In the genomic region with DNA sequence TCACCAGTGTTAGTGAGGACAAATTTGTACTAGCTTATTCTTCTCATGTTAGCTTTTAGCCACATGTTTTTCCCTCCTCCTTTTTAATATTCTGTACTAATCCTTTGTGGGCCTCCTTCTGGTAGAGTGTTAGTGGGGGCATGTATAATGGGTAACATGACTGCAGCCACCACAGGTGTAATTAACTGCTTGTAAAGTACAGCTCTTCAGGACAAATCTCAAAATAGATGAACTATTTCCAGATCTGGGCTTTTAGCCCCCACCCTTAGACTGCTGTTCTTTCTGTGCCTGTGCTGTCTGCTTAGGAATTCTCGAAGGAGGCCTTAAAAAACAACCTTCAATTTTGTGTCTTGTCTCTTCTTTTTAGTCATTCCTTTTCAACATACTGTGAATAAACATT, we compare ENCODE assay signal across 24 mouse cellular contexts. TPM values are rescaled to one million over a fixed set of nuclear protein-coding genes. Genes with fewer than 3 reads are reported as not detected.
DNase-seq lines count a peak whose midpoint lies in the region; ATAC-seq and TF ChIP-seq lines count a peak whose summit lies in the region.
"Had no signal": no experiment of that assay in that cellular context is flagged by ENCODE, and none has a peak within 500 bp of the region (broad histone marks: within the 10 kb centered on the region; RNA-seq: fewer than 3 reads in every experiment).

No protein-coding gene starts in this region.

- H3K9me3 ChIP-seq in neural tube, embryonic 15.5 days (replicated peaks) = no peaks in the 10 kb centered on the region
- H3K9me3 ChIP-seq: embryonic facial prominence, embryonic 13.5 days; forebrain, embryonic 15.5 days; heart, embryonic 13.5 days; hindbrain, embryonic 15.5 days had no signal

- no peak overlapping the region for H3K9ac ChIP-seq in neural tube, embryonic 15.5 days (replicated peaks)
- H3K9ac ChIP-seq: embryonic facial prominence, embryonic 13.5 days; forebrain, embryonic 15.5 days; heart, embryonic 13.5 days; hindbrain, embryonic 15.5 days had no signal

- TF ChIP-seq CTCF in left cerebral cortex, adult 2 months (IDR thresholded peaks at IDR 0.05) = no peak

- peaks cover 24% of the 10 kb centered on the region for H3K4me1 ChIP-seq in neural tube, embryonic 15.5 days

- DNase-seq in frontal cortex, postnatal 10 days (ENCODE audit: low spot score in 2 of 2) = no peak
- no peak for DNase-seq in left cerebral cortex, adult 2 months (ENCODE audit: extremely low spot score in 1 of 2, low spot score in 2 of 2)
- no peak for DNase-seq in left cerebral cortex, postnatal 10 days (ENCODE audit: extremely low spot score in 1 of 2, low spot score in 2 of 2)
- peak; percentile 63 for DNase-seq in brain, adult 2 months (ENCODE audit: low read depth, low spot score)
- no peak for DNase-seq in thymus, postnatal 25 days
- DNase-seq: adrenal gland, adult 8-10 months; adrenal gland, postnatal 36 days; B cell, adult 2 months; cerebellum, adult 11 months; cerebellum, adult 8-10 months; cerebellum, postnatal 14 days; gastrocnemius, postnatal 36 days; heart, adult 18-20 months; heart, postnatal 36 days had no signal

- intact Hi-C loops in left cerebral cortex, adult 2 months (cut with DNase I) = no loop called here
- intact Hi-C loops in left cerebral cortex, postnatal 10 days (cut with DNase I) = no loop called here

- H3K4me2 ChIP-seq in neural tube, embryonic 15.5 days = no peak overlapping the region
- H3K4me2 ChIP-seq: embryonic facial prominence, embryonic 13.5 days; forebrain, embryonic 15.5 days; heart, embryonic 13.5 days; hindbrain, embryonic 15.5 days had no signal

- no peak overlapping the region for H3K4me3 ChIP-seq in left cerebral cortex, adult 2 months
- no peak overlapping the region for H3K4me3 ChIP-seq in neural tube, embryonic 15.5 days (replicated peaks)
- H3K4me3 ChIP-seq: embryonic facial prominence, embryonic 13.5 days; forebrain, embryonic 15.5 days; heart, embryonic 13.5 days; hindbrain, embryonic 15.5 days had no signal

- peak overlapping the region; percentile 18; the same call in 1 of the 2 replicates for H3K27ac ChIP-seq in left cerebral cortex, adult 2 months
- H3K27ac ChIP-seq in neural tube, embryonic 15.5 days (replicated peaks) = 0 out of 2 replicates have a peak overlapping the region, but pooled peaks have one; percentile 13
- H3K27ac ChIP-seq: embryonic facial prominence, embryonic 13.5 days; forebrain, embryonic 15.5 days; heart, embryonic 13.5 days; hindbrain, embryonic 15.5 days had no signal

- H3K27me3 ChIP-seq in neural tube, embryonic 15.5 days (replicated peaks) = no peaks in the 10 kb centered on the region
- H3K27me3 ChIP-seq: embryonic facial prominence, embryonic 13.5 days; forebrain, embryonic 15.5 days; heart, embryonic 13.5 days; hindbrain, embryonic 15.5 days had no signal

- ATAC-seq in frontal cortex, adult (ENCODE audit: low TSS enrichment) = peak; percentile 13; the same call in 1 of the 2 replicates
- ATAC-seq in neural tube, embryonic 15.5 days (ENCODE audit: low FRiP score) = no peak
- ATAC-seq: CD4-positive, CD25-positive, alpha-beta regulatory T cell, adult 4 months; forebrain, embryonic 15.5 days; intestine, postnatal 0 days had no signal

- no peaks in the 10 kb centered on the region for H3K36me3 ChIP-seq in neural tube, embryonic 15.5 days
- H3K36me3 ChIP-seq: embryonic facial prominence, embryonic 13.5 days; G1E; heart, embryonic 13.5 days; hindbrain, embryonic 15.5 days had no signal

- WGBS in neural tube, embryonic 15.5 days = 87% methylated on average over 1 of the region's 1 CpGs

RNA-seq across cellular contexts. Expression of a gene that starts 35.7 kb away (rescaled TPM):
- 100 to 1,000 TPM; 871 to 963 TPM for total RNA-seq in left cerebral cortex, adult 2 months (2021)
- 100 to 1,000 TPM; 970 to 973 TPM for total RNA-seq in left cerebral cortex, postnatal 10 days (2021)
- polyA plus RNA-seq in neural tube, embryonic 15.5 days (2015; fragmentation: Nextera tagmentation; extraction: Ambion mirVana) = 189 and 232 TPM in 2 replicates
- total RNA-seq: common myeloid progenitor, adult 5-6 weeks had no signal
- polyA plus RNA-seq: G1E had no signal
